Mouse (Mus musculus) kidney, postnatal 4 days (tissue): Measurements from ENCODE around the gene Mrpl52.
A peak's percentile ranks its signal among the peaks of the same experiment; 100 is the strongest.

Source experiments
- DNase-seq, 2 experiments: peaks; one replicate each; pipeline ENCODE4 v3.0.0; 2021; ENCODE audit warnings: mixed read lengths in 2 of 2

Gene Mrpl52

GRCm38 (mm10) chr14:54412629-54413170, 14.0 kb upstream of the Mrpl52 start:
- DNase-seq, result peak; percentile 62 to 74

- peak; percentile 66 to 77 for DNase-seq
Observed at GRCm38 (mm10) chr14:54413877-54414700, 12.6 kb upstream of the Mrpl52 start.

- peak in 1 of 2 experiments; percentile 16 for DNase-seq
Observed at GRCm38 (mm10) chr14:54415241-54416020, 11.3 kb upstream of the Mrpl52 start.

GRCm38 (mm10) chr14:54416229-54416775, 10.4 kb upstream of the Mrpl52 start:
- DNase-seq, result peak in 1 of 2 experiments; percentile 26

- no peak for DNase-seq
Observed at GRCm38 (mm10) chr14:54416830-54417229, 9.9 kb upstream of the Mrpl52 start.

- peak; percentile 58 to 72 for DNase-seq
Observed at GRCm38 (mm10) chr14:54417623-54418081, 9.1 kb upstream of the Mrpl52 start, which contains the start of gene Slc7a7. TSS of gene Slc7a7 (minus strand) at chr14:54417780.

GRCm38 (mm10) chr14:54421014-54421413, 5.7 kb upstream of the Mrpl52 start:
- DNase-seq, result no peak

GRCm38 (mm10) chr14:54423406-54423805, 3.3 kb upstream of the Mrpl52 start:
- peak in 1 of 2 experiments; percentile 42 for DNase-seq

GRCm38 (mm10) chr14:54424634-54425033, 2.1 kb upstream of the Mrpl52 start:
- DNase-seq, result no peak

- no peak for DNase-seq
Observed at GRCm38 (mm10) chr14:54425540-54425939, 1.2 kb upstream of the Mrpl52 start.

- DNase-seq, result no peak
Observed at GRCm38 (mm10) chr14:54426003-54426688, 563 bp upstream of the Mrpl52 start.

GRCm38 (mm10) chr14:54427696-54428095, 987 bp downstream of the Mrpl52 start:
- DNase-seq, result no peak

- no peak for DNase-seq
Observed at GRCm38 (mm10) chr14:54428421-54428820, 1.7 kb downstream of the Mrpl52 start.

- no peak for DNase-seq
Observed at GRCm38 (mm10) chr14:54429332-54430093, 2.8 kb downstream of the Mrpl52 start.

GRCm38 (mm10) chr14:54430406-54431145, 3.9 kb downstream of the Mrpl52 start:
- peak; percentile 53 to 66 for DNase-seq

- peak; percentile 85 to 89 for DNase-seq
Observed at GRCm38 (mm10) chr14:54431334-54432077, 4.8 kb downstream of the Mrpl52 start, which contains the start of gene Mmp14. TSS of gene Mmp14 (plus strand) at chr14:54431612.

- peak; percentile 72 to 82 for DNase-seq
Observed at GRCm38 (mm10) chr14:54432078-54432836, 5.5 kb downstream of the Mrpl52 start.

- peak; percentile 40 to 52 for DNase-seq
Observed at GRCm38 (mm10) chr14:54432837-54433830, 6.4 kb downstream of the Mrpl52 start.
